Mouse (Mus musculus) forebrain, postnatal 0 days (tissue): ENCODE measurements around the gene Fam117a. TPM values are rescaled to one million over a fixed set of nuclear protein-coding genes. Genes with fewer than 3 reads are reported as not detected.

Source experiments
- ATAC-seq: fragments of 200-750 bp; cut with Nextera tagmentation; 2 replicates; pipeline ENCODE4 v1.8.0; 2017; ENCODE audit warnings: mild to moderate bottlenecking, moderate library complexity
- DNase-seq: peaks from one replicate; pipeline ENCODE4 v3.0.0-alpha.2; 2015
- H3K27ac ChIP-seq: fragments of 300-500 bp; sonication (generic); 2 replicates; pipeline ENCODE4 v1.5.1; 2014; ENCODE audit warnings: low read depth, mild to moderate bottlenecking, antibody characterized with exemption, low read length, moderate library complexity, mixed read lengths
- H3K27me3 ChIP-seq: fragments of 300-500 bp; sonication (generic); 2 replicates; pipeline ENCODE4 v1.6.1; 2014; ENCODE audit warnings: mild to moderate bottlenecking, low read length, mixed read lengths; ENCODE audit not compliant: insufficient read depth
- H3K36me3 ChIP-seq: fragments of 300-500 bp; sonication (generic); 2 replicates; pipeline ENCODE4 v1.6.1; 2014; ENCODE audit warnings: mild to moderate bottlenecking, moderate library complexity; ENCODE audit not compliant: insufficient read depth
- H3K4me1 ChIP-seq: fragments of 300-500 bp; sonication (generic); 2 replicates; pipeline ENCODE4 v1.6.1; 2014; ENCODE audit warnings: antibody characterized with exemption; ENCODE audit not compliant: insufficient read depth
- H3K4me2 ChIP-seq: fragments of 300-500 bp; sonication (generic); 2 replicates; pipeline ENCODE4 v1.6.1; 2014; ENCODE audit warnings: low read depth, mild to moderate bottlenecking, moderate library complexity
- H3K4me3 ChIP-seq: fragments of 300-500 bp; sonication (generic); 2 replicates; pipeline ENCODE4 v1.5.1; 2014; ENCODE audit warnings: low read depth, low read length, mixed read lengths
- H3K9ac ChIP-seq: fragments of 300-500 bp; sonication (generic); 2 replicates; pipeline ENCODE4 v1.6.1; 2014; ENCODE audit warnings: mild to moderate bottlenecking
- H3K9me3 ChIP-seq: fragments of 300-500 bp; sonication (generic); 2 replicates; pipeline ENCODE4 v1.6.1; 2016; ENCODE audit warnings: low read length
- CTCF ChIP-seq: sonication (generic); IDR thresholded peaks from 2 replicates; pipeline ENCODE4 v1.5.1; 2016; ENCODE audit warnings: antibody characterized with exemption, control low read depth, low read depth
- WGBS: fragments of 180-500 bp; shearing (Covaris S2); extraction: QIAGEN DNeasy Blood & Tissue Kit; methylation state at CpG from one replicate; pipeline ENCODE4 v1.1.7; 2014; 5-methylcytosine and 5-hydroxymethylcytosine counted together
- polyA plus RNA-seq: library from polyadenylated mRNA; unstranded; fragments of >200 nt; fragmentation: Nextera tagmentation; extraction: Ambion mirVana; gene quantifications from 2 replicates; pipeline ENCODE4 v1.2.1, GENCODE M21; 2015
- total RNA-seq: library from RNA; depleted of rRNA; stranded (reverse); fragments of >200 nt; gene quantifications from 2 replicates; pipeline ENCODE4 v1.2.3, GENCODE M21; 2014

Gene Fam117a
- total and polyA plus RNA-seq, 2 experiments from 2014 or later: 1.8 to 5.5 TPM

- Histone ChIP-seq H3K4me1 (no peaks in the 10 kb centered on the region), H3K9ac (no peak overlapping the region)
- no peak for ATAC-seq
Observed at GRCm38 (mm10) chr11:95364388-95364787, 27.6 kb downstream of the Fam117a start.

GRCm38 (mm10) chr11:95365596-95365995, 28.8 kb downstream of the Fam117a start:
- no peak overlapping the region for H3K4me3 ChIP-seq
- TF ChIP-seq CTCF: no peak
- DNase-seq (peak; percentile 48), ATAC-seq (peak; percentile 43; the same call in 1 of the 2 replicates)
- H3K27me3 ChIP-seq: no peaks in the 10 kb centered on the region
- H3K27ac ChIP-seq: peak overlapping the region; percentile 57
- no peaks in the 10 kb centered on the region for H3K36me3 ChIP-seq
- no peak overlapping the region for H3K4me2 ChIP-seq
- WGBS: 60% methylated on average over 10 of the region's 10 CpGs
- no peaks in the 10 kb centered on the region for H3K9me3 ChIP-seq
- no peaks in the 10 kb centered on the region for H3K4me1 ChIP-seq
- H3K9ac ChIP-seq: no peak overlapping the region

More at GRCm38 (mm10) chr11:95364388-95364787, 27.6 kb downstream of the Fam117a start:
- Histone ChIP-seq H3K4me2 (no peak overlapping the region), H3K27ac (no peak overlapping the region), H3K4me3 (no peak overlapping the region), H3K36me3 (no peaks in the 10 kb centered on the region), H3K27me3 (no peaks in the 10 kb centered on the region), H3K9me3 (no peaks in the 10 kb centered on the region)
- no peak for DNase-seq
- 86% methylated on average over 5 of the region's 5 CpGs for WGBS
- no peak for TF ChIP-seq CTCF

GRCm38 (mm10) chr11:95366280-95366897, 29.6 kb downstream of the Fam117a start:
- H3K9ac ChIP-seq: no peak overlapping the region
- no peaks in the 10 kb centered on the region for H3K27me3 ChIP-seq
- peak overlapping the region; percentile 45 for H3K27ac ChIP-seq
- peak; percentile 50 for DNase-seq
- H3K4me1 ChIP-seq: no peaks in the 10 kb centered on the region
- no peaks in the 10 kb centered on the region for H3K9me3 ChIP-seq
- H3K4me2 ChIP-seq: no peak overlapping the region
- peak; percentile 50; the same call in 1 of the 2 replicates for ATAC-seq
- WGBS: 65% methylated on average over 6 of the region's 6 CpGs
- TF ChIP-seq CTCF: peak; percentile 38
- H3K36me3 ChIP-seq: no peaks in the 10 kb centered on the region
- H3K4me3 ChIP-seq: no peak overlapping the region

- DNase-seq (no peak), ATAC-seq (no peak)
- Histone ChIP-seq H3K9ac (no peak overlapping the region), H3K36me3 (no peaks in the 10 kb centered on the region), H3K4me3 (no peak overlapping the region), H3K9me3 (no peaks in the 10 kb centered on the region), H3K27ac (no peak overlapping the region), H3K27me3 (no peaks in the 10 kb centered on the region), H3K4me2 (no peak overlapping the region), H3K4me1 (no peaks in the 10 kb centered on the region)
- WGBS: 83% methylated on average over 8 of the region's 8 CpGs
- TF ChIP-seq CTCF: no peak
Observed at GRCm38 (mm10) chr11:95367011-95367735, 30.4 kb downstream of the Fam117a start.

- H3K36me3 ChIP-seq: no peaks in the 10 kb centered on the region
- no peak for TF ChIP-seq CTCF
- no peak for ATAC-seq
- H3K27me3 ChIP-seq: no peaks in the 10 kb centered on the region
- no peaks in the 10 kb centered on the region for H3K9me3 ChIP-seq
- H3K9ac ChIP-seq: no peak overlapping the region
- no peak overlapping the region for H3K4me2 ChIP-seq
- no peaks in the 10 kb centered on the region for H3K4me1 ChIP-seq
- no peak overlapping the region for H3K4me3 ChIP-seq
- 89% methylated on average over 8 of the region's 8 CpGs for WGBS
- H3K27ac ChIP-seq: no peak overlapping the region
- no peak for DNase-seq
Observed at GRCm38 (mm10) chr11:95368231-95368823, 31.5 kb downstream of the Fam117a start.

- Histone ChIP-seq H3K9me3 (no peaks in the 10 kb centered on the region), H3K4me1 (no peaks in the 10 kb centered on the region), H3K36me3 (no peaks in the 10 kb centered on the region), H3K9ac (no peak overlapping the region), H3K27ac (no peak overlapping the region), H3K4me2 (no peak overlapping the region), H3K4me3 (no peak overlapping the region), H3K27me3 (no peaks in the 10 kb centered on the region)
- 95% methylated on average over 4 of the region's 4 CpGs for WGBS
- DNase-seq (no peak), ATAC-seq (no peak)
- no peak for TF ChIP-seq CTCF
Observed at GRCm38 (mm10) chr11:95368871-95369270, 32.1 kb downstream of the Fam117a start.
